Mouse (Mus musculus): ENCODE data around the gene Snrnp70. TPM values are rescaled to one million over a fixed set of nuclear protein-coding genes. Genes with fewer than 3 reads are reported as not detected.
"Not testable (repeated sequence)": the region's sequence is repeated elsewhere in the genome, so short reads cannot be mapped to it uniquely, and the experiment has no call there.

Gene Snrnp70
- polyA plus RNA-seq, 1 experiment from 2014 or later, result 95.7 TPM

GRCm38 (mm10) chr7:45363983-45364382, 31.6 kb downstream of the Snrnp70 start:
- Histone ChIP-seq H3K4me3 (ENCODE audit: low read depth, low read length) (no peak overlapping the region), H3K9ac (ENCODE audit: low read length) (no peak overlapping the region), H3K9me3 (replicated peaks; ENCODE audit: control insufficient read depth, low read length) (no peaks in the 10 kb centered on the region), H3K27ac (ENCODE audit: low read depth, low read length) (no peak overlapping the region), H3K4me2 (ENCODE audit: low read length) (no peak overlapping the region), H3K36me3 (ENCODE audit: control insufficient read depth, insufficient read depth, low read length) (0 out of 2 replicates have a peak, but pooled peaks cover 4% of the 10 kb centered on the region), H3K4me1 (ENCODE audit: control insufficient read depth, insufficient read depth, low read length) (peaks cover 24% of the 10 kb centered on the region), H3K27me3 (replicated peaks; ENCODE audit: control insufficient read depth, insufficient read depth, low read length) (no peaks in the 10 kb centered on the region)
- ATAC-seq (no peak), DNase-seq (ENCODE audit: low spot score) (no peak)
- 91% methylated on average over 2 of the region's 2 CpGs for WGBS

GRCm38 (mm10) chr7:45362801-45363200, 32.7 kb downstream of the Snrnp70 start:
- ATAC-seq (no peak), DNase-seq (ENCODE audit: low spot score) (peak; percentile 66)
- H3K27ac ChIP-seq (ENCODE audit: low read depth, low read length), result no peak overlapping the region
- no peaks in the 10 kb centered on the region for H3K9me3 ChIP-seq (replicated peaks; ENCODE audit: control insufficient read depth, low read length)
- no peaks in the 10 kb centered on the region for H3K27me3 ChIP-seq (replicated peaks; ENCODE audit: control insufficient read depth, insufficient read depth, low read length)
- peaks cover 20% of the 10 kb centered on the region for H3K4me1 ChIP-seq (ENCODE audit: control insufficient read depth, insufficient read depth, low read length)
- no peak overlapping the region for H3K4me3 ChIP-seq (ENCODE audit: low read depth, low read length)
- peaks cover 7% of the 10 kb centered on the region; the same call in 1 of the 2 replicates for H3K36me3 ChIP-seq (ENCODE audit: control insufficient read depth, insufficient read depth, low read length)
- no peak overlapping the region for H3K4me2 ChIP-seq (ENCODE audit: low read length)
- WGBS, result 9% methylated on average over 13 of the region's 13 CpGs
- no peak overlapping the region for H3K9ac ChIP-seq (ENCODE audit: low read length)

- no peaks in the 10 kb centered on the region for H3K27me3 ChIP-seq (replicated peaks; ENCODE audit: control insufficient read depth, insufficient read depth, low read length)
- WGBS, result under 1% methylated on average over 43 of the region's 43 CpGs
- H3K9ac ChIP-seq (ENCODE audit: low read length), result peak overlapping the region; percentile 70
- peak overlapping the region; percentile 38 for H3K4me3 ChIP-seq (ENCODE audit: low read depth, low read length)
- H3K27ac ChIP-seq (ENCODE audit: low read depth, low read length), result no peak overlapping the region
- peaks cover 21% of the 10 kb centered on the region for H3K36me3 ChIP-seq (ENCODE audit: control insufficient read depth, insufficient read depth, low read length)
- peaks cover 16% of the 10 kb centered on the region for H3K4me1 ChIP-seq (ENCODE audit: control insufficient read depth, insufficient read depth, low read length)
- peak overlapping the region; percentile 93 for H3K4me2 ChIP-seq (ENCODE audit: low read length)
- peak; percentile 93 for DNase-seq (ENCODE audit: low spot score)
- ATAC-seq, result peak; percentile 90
- no peaks in the 10 kb centered on the region for H3K9me3 ChIP-seq (replicated peaks; ENCODE audit: control insufficient read depth, low read length)
These were observed 34.2 kb downstream of the Snrnp70 start for GRCm38 (mm10) chr7:45361243-45361804.

DNA sequence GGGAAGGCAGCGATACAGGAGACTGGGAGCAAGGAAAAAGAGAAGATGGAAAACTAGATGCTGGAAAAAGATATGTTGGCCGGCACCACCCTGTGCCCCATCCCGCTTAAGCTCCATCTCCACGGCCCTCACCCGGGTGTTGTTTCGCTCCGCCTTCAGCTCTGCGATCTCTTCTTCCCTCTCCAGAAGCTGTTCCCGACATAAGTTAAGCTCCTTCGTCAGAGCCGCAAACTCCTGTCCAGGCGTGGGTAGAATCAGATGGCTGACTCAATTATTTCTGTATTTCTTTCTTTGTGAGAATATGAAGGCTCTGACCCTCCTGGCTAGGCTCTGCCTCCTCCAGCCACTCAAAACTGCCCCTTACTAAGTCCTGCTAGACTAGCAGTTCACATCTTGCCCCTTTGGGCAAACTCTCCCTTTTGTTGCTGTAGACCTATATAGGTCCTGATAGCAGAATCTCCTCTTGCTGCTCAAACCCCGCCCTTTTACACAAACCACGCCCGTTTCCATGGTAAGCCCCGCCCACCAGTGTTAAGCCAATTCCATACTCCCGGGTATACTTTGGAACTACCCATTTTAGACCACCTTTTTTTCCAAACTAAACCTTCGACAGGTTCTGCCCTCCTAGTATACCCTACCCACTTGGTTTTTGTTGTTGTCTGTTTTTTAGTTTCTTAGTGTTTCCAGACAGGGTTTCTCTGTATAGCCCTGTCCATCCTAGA, 35.0 kb downstream of the Snrnp70 start:
- ATAC-seq, result no peak; the same call in 1 of the 2 replicates
- Histone ChIP-seq H3K4me2 (ENCODE audit: low read length) (peak overlapping the region; percentile 93; the same call in 1 of the 2 replicates), H3K27me3 (replicated peaks; ENCODE audit: control insufficient read depth, insufficient read depth, low read length) (no peaks in the 10 kb centered on the region), H3K9ac (ENCODE audit: low read length) (no peak overlapping the region), H3K27ac (ENCODE audit: low read depth, low read length) (no peak overlapping the region), H3K9me3 (replicated peaks; ENCODE audit: control insufficient read depth, low read length) (no peaks in the 10 kb centered on the region), H3K36me3 (ENCODE audit: control insufficient read depth, insufficient read depth, low read length) (peaks cover 25% of the 10 kb centered on the region), H3K4me3 (ENCODE audit: low read depth, low read length) (peak overlapping the region; percentile 38; the same call in 1 of the 2 replicates), H3K4me1 (ENCODE audit: control insufficient read depth, insufficient read depth, low read length) (peaks cover 12% of the 10 kb centered on the region)
- 59% methylated on average over 18 of the region's 18 CpGs for WGBS
- DNase-seq (ENCODE audit: low spot score), result no peak

- ATAC-seq; H3K27me3 ChIP-seq (replicated peaks; ENCODE audit: control insufficient read depth, insufficient read depth, low read length); H3K27ac ChIP-seq (ENCODE audit: low read depth, low read length); H3K4me1 ChIP-seq (ENCODE audit: control insufficient read depth, insufficient read depth, low read length); DNase-seq (ENCODE audit: low spot score); H3K4me3 ChIP-seq (ENCODE audit: low read depth, low read length); H3K4me2 ChIP-seq (ENCODE audit: low read length); H3K9me3 ChIP-seq (replicated peaks; ENCODE audit: control insufficient read depth, low read length); H3K9ac ChIP-seq (ENCODE audit: low read length): not testable (repeated sequence)
- WGBS, result 73% methylated on average over 10 of the region's 11 CpGs
- H3K36me3 ChIP-seq (ENCODE audit: control insufficient read depth, insufficient read depth, low read length), result peaks cover 34% of the 10 kb centered on the region
These were observed 36.5 kb downstream of the Snrnp70 start for GRCm38 (mm10) chr7:45359081-45359480.

- Histone ChIP-seq H3K9ac (ENCODE audit: low read length) (no peak overlapping the region), H3K36me3 (ENCODE audit: control insufficient read depth, insufficient read depth, low read length) (peaks cover 56% of the 10 kb centered on the region), H3K27ac (ENCODE audit: low read depth, low read length) (no peak overlapping the region), H3K4me3 (ENCODE audit: low read depth, low read length) (no peak overlapping the region), H3K27me3 (replicated peaks; ENCODE audit: control insufficient read depth, insufficient read depth, low read length) (no peaks in the 10 kb centered on the region), H3K4me2 (ENCODE audit: low read length) (no peak overlapping the region), H3K4me1 (ENCODE audit: control insufficient read depth, insufficient read depth, low read length) (no peaks in the 10 kb centered on the region), H3K9me3 (replicated peaks; ENCODE audit: control insufficient read depth, low read length) (no peaks in the 10 kb centered on the region)
- DNase-seq (ENCODE audit: low spot score), result no peak
- 69% methylated on average over 13 of the region's 13 CpGs for WGBS
- no peak for ATAC-seq
These were observed 39.5 kb downstream of the Snrnp70 start for GRCm38 (mm10) chr7:45356087-45356486.

DNA sequence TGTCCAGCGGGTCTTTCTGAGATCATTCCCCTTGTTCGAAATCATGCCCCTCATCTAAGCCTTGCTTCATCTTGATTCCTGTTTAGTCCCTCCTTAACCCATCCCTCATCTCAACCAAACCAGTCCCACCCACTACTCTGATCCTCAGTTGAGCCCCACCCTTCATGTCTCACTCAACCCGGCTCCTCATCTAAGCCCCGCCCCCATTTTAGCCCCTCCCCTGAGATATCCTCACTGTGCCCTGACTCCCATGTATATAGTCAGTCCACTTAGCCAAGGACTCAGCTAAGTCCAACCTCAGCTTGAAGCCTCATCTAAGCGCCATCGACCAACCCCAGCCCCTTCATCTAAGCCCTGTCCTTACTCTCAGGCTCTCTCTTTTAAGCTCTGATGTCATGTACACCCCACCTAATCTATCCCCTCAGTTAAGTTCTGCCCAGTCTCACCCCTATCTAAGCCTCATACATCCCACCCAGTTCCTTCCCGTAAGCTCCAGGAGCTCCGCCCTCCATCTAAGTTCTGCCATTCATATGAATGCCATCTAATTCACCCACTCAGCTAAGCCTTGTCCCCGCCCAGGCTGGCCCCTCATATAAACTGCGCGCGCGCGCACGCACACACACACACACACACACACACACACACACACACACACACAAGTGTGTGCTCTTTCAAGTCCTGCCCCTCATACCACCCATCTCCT, 40.1 kb downstream of the Snrnp70 start:
- Histone ChIP-seq H3K36me3 (ENCODE audit: control insufficient read depth, insufficient read depth, low read length) (peaks cover 59% of the 10 kb centered on the region), H3K4me2 (ENCODE audit: low read length) (no peak overlapping the region), H3K27me3 (replicated peaks; ENCODE audit: control insufficient read depth, insufficient read depth, low read length) (no peaks in the 10 kb centered on the region), H3K27ac (ENCODE audit: low read depth, low read length) (no peak overlapping the region), H3K9ac (ENCODE audit: low read length) (no peak overlapping the region), H3K4me1 (ENCODE audit: control insufficient read depth, insufficient read depth, low read length) (no peaks in the 10 kb centered on the region), H3K4me3 (ENCODE audit: low read depth, low read length) (no peak overlapping the region), H3K9me3 (replicated peaks; ENCODE audit: control insufficient read depth, low read length) (no peaks in the 10 kb centered on the region)
- WGBS, result 78% methylated on average over 15 of the region's 15 CpGs
- ATAC-seq (no peak), DNase-seq (ENCODE audit: low spot score) (no peak)

DNA sequence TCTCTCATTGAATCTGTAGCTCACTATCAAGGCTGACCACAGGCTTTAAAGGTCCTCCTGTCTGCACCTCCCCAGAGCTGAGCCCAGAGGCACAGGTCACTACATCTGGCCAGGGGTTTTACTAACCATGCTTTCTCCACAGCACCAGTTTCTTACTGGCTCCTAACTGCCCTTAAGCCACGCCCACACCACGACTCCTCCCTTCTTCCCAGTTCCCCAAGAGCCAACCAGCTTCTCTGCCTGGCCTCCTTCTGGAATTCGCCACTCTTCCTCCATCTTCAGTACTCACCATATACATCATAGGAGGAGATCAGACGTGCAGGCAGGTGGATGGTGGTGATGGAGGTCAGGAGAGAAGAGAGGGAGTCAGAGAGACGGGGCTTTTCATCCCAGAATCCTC, 42.5 kb downstream of the Snrnp70 start:
- 27% methylated on average over 5 of the region's 5 CpGs for WGBS
- Histone ChIP-seq H3K4me3 (ENCODE audit: low read depth, low read length) (no peak overlapping the region), H3K9me3 (replicated peaks; ENCODE audit: control insufficient read depth, low read length) (no peaks in the 10 kb centered on the region), H3K4me1 (ENCODE audit: control insufficient read depth, insufficient read depth, low read length) (no peaks in the 10 kb centered on the region), H3K27ac (ENCODE audit: low read depth, low read length) (no peak overlapping the region), H3K4me2 (ENCODE audit: low read length) (no peak overlapping the region), H3K36me3 (ENCODE audit: control insufficient read depth, insufficient read depth, low read length) (peaks cover 76% of the 10 kb centered on the region), H3K9ac (ENCODE audit: low read length) (no peak overlapping the region), H3K27me3 (replicated peaks; ENCODE audit: control insufficient read depth, insufficient read depth, low read length) (no peaks in the 10 kb centered on the region)
- ATAC-seq (no peak), DNase-seq (ENCODE audit: low spot score) (no peak)

DNA sequence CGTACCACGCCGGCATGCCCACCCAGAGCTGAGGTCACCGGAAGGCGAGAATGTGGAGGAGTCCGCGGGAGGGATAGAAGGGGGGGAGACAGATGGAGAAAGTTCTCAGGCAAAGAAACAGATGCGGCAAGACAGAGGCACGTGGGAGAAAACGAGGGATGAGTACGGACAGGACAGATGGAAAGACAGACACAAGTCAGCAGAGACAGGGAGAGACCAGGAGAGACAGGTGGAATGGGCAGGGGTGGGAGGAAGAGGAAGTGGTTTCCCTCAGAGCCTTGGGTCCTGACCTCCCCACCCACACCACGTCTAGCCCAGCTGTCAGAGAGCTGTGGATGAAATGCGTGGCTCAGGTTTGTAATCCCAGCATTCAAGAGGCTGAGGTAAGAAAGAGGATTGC, 48.6 kb downstream of the Snrnp70 start:
- 82% methylated on average over 13 of the region's 13 CpGs for WGBS
- H3K27ac ChIP-seq (ENCODE audit: low read depth, low read length), result no peak overlapping the region

More for the DNA sequence above, 48.6 kb downstream of the Snrnp70 start:
- Histone ChIP-seq H3K9ac (ENCODE audit: low read length) (no peak overlapping the region), H3K4me2 (ENCODE audit: low read length) (no peak overlapping the region), H3K4me1 (ENCODE audit: control insufficient read depth, insufficient read depth, low read length) (no peaks in the 10 kb centered on the region), H3K9me3 (replicated peaks; ENCODE audit: control insufficient read depth, low read length) (no peaks in the 10 kb centered on the region), H3K36me3 (ENCODE audit: control insufficient read depth, insufficient read depth, low read length) (peaks cover 65% of the 10 kb centered on the region), H3K4me3 (ENCODE audit: low read depth, low read length) (no peak overlapping the region), H3K27me3 (replicated peaks; ENCODE audit: control insufficient read depth, insufficient read depth, low read length) (no peaks in the 10 kb centered on the region)
- DNase-seq (ENCODE audit: low spot score) (no peak), ATAC-seq (no peak)

Data from forebrain, embryonic 14.5 days (tissue).